Mouse (Mus musculus) limb, embryonic 10.5 days (tissue): ENCODE measurements around the gene Slc38a4. TPM values are rescaled to one million over a fixed set of nuclear protein-coding genes. Genes with fewer than 3 reads are reported as not detected.
A peak's percentile ranks its signal among the peaks of the same experiment; 100 is the strongest.

Source experiments
- DNase-seq: peaks from one replicate; pipeline ENCODE4 v3.0.0-alpha.2; 2017; ENCODE audit warnings: low spot score
- H3K27ac ChIP-seq: fragments of 300-500 bp; sonication (generic); 2 replicates; pipeline ENCODE4 v1.5.1; 2016; ENCODE audit warnings: mild to moderate bottlenecking
- H3K27me3 ChIP-seq: fragments of 300-500 bp; sonication (generic); 2 replicates; pipeline ENCODE4 v1.6.1; 2016; ENCODE audit warnings: low read depth, mild to moderate bottlenecking; ENCODE audit not compliant: poor library complexity, severe bottlenecking
- H3K36me3 ChIP-seq: fragments of 300-500 bp; sonication (generic); 2 replicates; pipeline ENCODE4 v1.6.1; 2016; ENCODE audit warnings: mild to moderate bottlenecking, moderate library complexity
- H3K4me1 ChIP-seq: fragments of 300-500 bp; sonication (generic); 2 replicates; pipeline ENCODE4 v1.6.1; 2016
- H3K4me3 ChIP-seq: fragments of 300-500 bp; sonication (generic); 2 replicates; pipeline ENCODE4 v1.5.1; 2016; ENCODE audit warnings: mild to moderate bottlenecking, moderate library complexity
- H3K9me3 ChIP-seq: fragments of 300-500 bp; sonication (generic); replicated peaks from 2 replicates; pipeline ENCODE4 v1.6.1; 2016; ENCODE audit warnings: mild to moderate bottlenecking
- WGBS: fragments of 180-500 bp; shearing (Covaris S2); methylation state at CpG from one replicate; pipeline ENCODE4 v1.1.7; 2016; 5-methylcytosine and 5-hydroxymethylcytosine counted together
- polyA plus RNA-seq: library from polyadenylated mRNA; unstranded; fragments of >200 nt; fragmentation: Nextera tagmentation; extraction: Ambion mirVana; gene quantifications from 2 replicates; pipeline ENCODE4 v1.2.1, GENCODE M21; 2016

The Slc38a4 gene
- polyA plus RNA-seq, 1 experiment from 2014 or later, result 77.5 TPM

GRCm38 (mm10) chr15:96968741-96969140, 87.0 kb downstream of the Slc38a4 start:
- H3K27me3 ChIP-seq, result no peaks in the 10 kb centered on the region
- no peaks in the 10 kb centered on the region for H3K9me3 ChIP-seq
- no peaks in the 10 kb centered on the region for H3K36me3 ChIP-seq
- H3K4me3 ChIP-seq, result no peak overlapping the region
- no peak for DNase-seq
- H3K27ac ChIP-seq, result no peak overlapping the region
- WGBS, result 92% methylated on average over 11 of the region's 11 CpGs
- H3K4me1 ChIP-seq, result peaks cover 13% of the 10 kb centered on the region

GRCm38 (mm10) chr15:96966326-96966725, 89.4 kb downstream of the Slc38a4 start:
- 94% methylated on average over 3 of the region's 3 CpGs for WGBS
- Histone ChIP-seq H3K4me1 (peaks cover 18% of the 10 kb centered on the region), H3K9me3 (no peaks in the 10 kb centered on the region), H3K4me3 (no peak overlapping the region), H3K27me3 (no peaks in the 10 kb centered on the region), H3K36me3 (no peaks in the 10 kb centered on the region), H3K27ac (no peak overlapping the region)
- no peak for DNase-seq

DNA sequence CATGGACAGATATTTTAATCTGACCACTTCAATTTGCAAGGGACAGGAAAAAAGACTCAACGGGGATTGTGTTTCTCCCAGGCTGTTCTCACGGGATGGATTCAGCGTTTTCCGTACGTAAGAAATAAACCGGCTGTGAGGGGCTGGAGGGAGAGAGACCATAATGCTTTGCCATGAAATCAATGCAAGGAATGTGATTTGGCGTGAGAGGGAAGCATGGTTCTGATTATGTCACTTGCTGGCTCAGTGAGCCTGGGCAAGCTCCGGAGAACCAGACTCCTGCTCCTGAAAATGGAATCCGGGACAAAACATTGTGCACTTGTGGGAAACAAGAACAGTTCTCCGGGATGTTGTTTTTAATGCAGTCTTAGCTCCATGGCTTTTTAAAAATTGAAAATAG, 92.0 kb downstream of the Slc38a4 start:
- DNase-seq, result no peak
- no peaks in the 10 kb centered on the region for H3K9me3 ChIP-seq
- WGBS, result 73% methylated on average over 10 of the region's 10 CpGs
- no peaks in the 10 kb centered on the region for H3K36me3 ChIP-seq
- H3K27ac ChIP-seq, result peak overlapping the region; percentile 42
- H3K4me1 ChIP-seq, result peaks cover 6% of the 10 kb centered on the region; the same call in 1 of the 2 replicates
- no peaks in the 10 kb centered on the region for H3K27me3 ChIP-seq
- no peak overlapping the region for H3K4me3 ChIP-seq

GRCm38 (mm10) chr15:96963318-96963717, 92.4 kb downstream of the Slc38a4 start:
- Histone ChIP-seq H3K36me3 (no peaks in the 10 kb centered on the region), H3K27ac (peak overlapping the region; percentile 42), H3K9me3 (no peaks in the 10 kb centered on the region), H3K4me3 (no peak overlapping the region), H3K27me3 (no peaks in the 10 kb centered on the region), H3K4me1 (peaks cover 6% of the 10 kb centered on the region; the same call in 1 of the 2 replicates)
- DNase-seq, result no peak
- WGBS, result 91% methylated on average over 8 of the region's 8 CpGs

- H3K9me3 ChIP-seq, result no peaks in the 10 kb centered on the region
- peaks cover 6% of the 10 kb centered on the region; the same call in 1 of the 2 replicates for H3K4me1 ChIP-seq
- no peak overlapping the region for H3K27ac ChIP-seq
- no peaks in the 10 kb centered on the region for H3K36me3 ChIP-seq
- H3K4me3 ChIP-seq, result no peak overlapping the region
- no peak for DNase-seq
- 96% methylated on average over 11 of the region's 11 CpGs for whole genome bisulfite sequencing
- no peaks in the 10 kb centered on the region for H3K27me3 ChIP-seq
Observed at GRCm38 (mm10) chr15:96960343-96960742, 95.4 kb downstream of the Slc38a4 start.

DNA sequence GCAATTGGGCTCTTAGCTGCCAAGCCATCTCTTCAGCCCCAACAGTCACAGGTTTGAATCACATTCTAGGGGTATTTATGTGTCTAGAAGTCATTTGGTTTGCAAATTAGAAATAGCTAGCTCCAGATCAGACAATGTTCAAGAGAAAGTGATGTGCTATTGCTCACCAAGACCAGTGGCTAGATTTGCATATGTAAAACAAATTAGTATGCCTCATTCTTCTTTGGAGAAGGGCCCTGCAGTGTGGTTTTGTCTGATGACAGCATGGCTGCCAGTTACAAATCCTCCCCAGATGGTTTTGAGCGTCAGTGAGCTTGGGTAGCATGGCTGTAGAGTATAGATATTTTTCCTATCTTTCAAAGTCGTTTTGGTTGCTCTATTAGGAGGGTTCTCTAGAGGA, 96.5 kb downstream of the Slc38a4 start:
- H3K4me3 ChIP-seq, result no peak overlapping the region
- no peaks in the 10 kb centered on the region for H3K27me3 ChIP-seq
- H3K4me1 ChIP-seq, result peaks cover 6% of the 10 kb centered on the region; the same call in 1 of the 2 replicates
- H3K36me3 ChIP-seq, result no peaks in the 10 kb centered on the region
- no peak for DNase-seq
- H3K9me3 ChIP-seq, result no peaks in the 10 kb centered on the region
- H3K27ac ChIP-seq, result no peak overlapping the region
- 79% methylated on average over 2 of the region's 2 CpGs for WGBS

DNA sequence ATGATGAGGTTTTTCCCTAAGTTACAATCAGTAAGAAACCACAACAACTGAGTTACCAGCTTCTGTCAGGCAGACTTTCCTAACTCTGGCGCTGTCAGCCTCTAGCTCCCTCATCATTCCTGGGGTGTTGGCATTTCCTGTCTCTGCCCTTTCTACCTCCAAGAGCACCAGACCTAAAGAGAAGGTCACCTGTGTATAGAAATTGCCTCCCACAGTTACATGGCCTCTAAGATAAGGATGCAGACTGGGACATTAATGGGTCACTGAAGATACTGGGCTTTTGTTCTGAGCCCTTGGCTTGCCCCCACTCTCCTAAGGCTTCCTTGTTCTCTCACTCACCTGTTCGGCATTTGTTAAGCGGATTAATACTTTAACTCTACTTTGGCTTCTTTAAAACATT, 99.1 kb downstream of the Slc38a4 start:
- no peak overlapping the region for H3K4me3 ChIP-seq
- WGBS, result 94% methylated on average over 3 of the region's 3 CpGs
- H3K27me3 ChIP-seq, result no peaks in the 10 kb centered on the region
- no peaks in the 10 kb centered on the region for H3K9me3 ChIP-seq
- H3K4me1 ChIP-seq, result peaks cover 11% of the 10 kb centered on the region
- H3K27ac ChIP-seq, result no peak overlapping the region
- DNase-seq, result no peak
- no peaks in the 10 kb centered on the region for H3K36me3 ChIP-seq

- DNase-seq, result no peak
- H3K27ac ChIP-seq, result no peak overlapping the region
- peaks cover 11% of the 10 kb centered on the region for H3K4me1 ChIP-seq
- no peak overlapping the region for H3K4me3 ChIP-seq
- WGBS, result 90% methylated on average over 6 of the region's 6 CpGs
- no peaks in the 10 kb centered on the region for H3K9me3 ChIP-seq
- no peaks in the 10 kb centered on the region for H3K27me3 ChIP-seq
- no peaks in the 10 kb centered on the region for H3K36me3 ChIP-seq
Observed at GRCm38 (mm10) chr15:96954389-96954788, 101.4 kb downstream of the Slc38a4 start.

DNA sequence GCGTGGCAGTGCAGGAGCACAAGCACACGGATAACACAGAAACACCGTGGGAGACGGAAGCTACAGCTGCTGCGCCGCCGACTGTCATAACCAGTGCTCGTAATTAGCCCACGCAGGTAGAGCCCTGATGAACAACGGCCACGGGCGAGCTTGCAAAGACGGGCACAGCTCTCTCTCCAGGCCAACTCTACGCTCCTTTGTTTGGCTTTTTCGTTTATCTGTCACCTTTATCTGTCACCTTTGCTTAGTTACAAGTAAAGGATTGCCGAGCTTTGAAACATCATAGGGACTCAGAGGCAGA, 101.9 kb downstream of the Slc38a4 start:
- no peaks in the 10 kb centered on the region for H3K27me3 ChIP-seq
- H3K9me3 ChIP-seq, result no peaks in the 10 kb centered on the region
- H3K4me3 ChIP-seq, result peak overlapping the region; percentile 40
- DNase-seq, result no peak
- H3K36me3 ChIP-seq, result no peaks in the 10 kb centered on the region
- peak overlapping the region; percentile 81 for H3K27ac ChIP-seq
- H3K4me1 ChIP-seq, result peaks cover 11% of the 10 kb centered on the region
- WGBS, result 64% methylated on average over 16 of the region's 16 CpGs

DNA sequence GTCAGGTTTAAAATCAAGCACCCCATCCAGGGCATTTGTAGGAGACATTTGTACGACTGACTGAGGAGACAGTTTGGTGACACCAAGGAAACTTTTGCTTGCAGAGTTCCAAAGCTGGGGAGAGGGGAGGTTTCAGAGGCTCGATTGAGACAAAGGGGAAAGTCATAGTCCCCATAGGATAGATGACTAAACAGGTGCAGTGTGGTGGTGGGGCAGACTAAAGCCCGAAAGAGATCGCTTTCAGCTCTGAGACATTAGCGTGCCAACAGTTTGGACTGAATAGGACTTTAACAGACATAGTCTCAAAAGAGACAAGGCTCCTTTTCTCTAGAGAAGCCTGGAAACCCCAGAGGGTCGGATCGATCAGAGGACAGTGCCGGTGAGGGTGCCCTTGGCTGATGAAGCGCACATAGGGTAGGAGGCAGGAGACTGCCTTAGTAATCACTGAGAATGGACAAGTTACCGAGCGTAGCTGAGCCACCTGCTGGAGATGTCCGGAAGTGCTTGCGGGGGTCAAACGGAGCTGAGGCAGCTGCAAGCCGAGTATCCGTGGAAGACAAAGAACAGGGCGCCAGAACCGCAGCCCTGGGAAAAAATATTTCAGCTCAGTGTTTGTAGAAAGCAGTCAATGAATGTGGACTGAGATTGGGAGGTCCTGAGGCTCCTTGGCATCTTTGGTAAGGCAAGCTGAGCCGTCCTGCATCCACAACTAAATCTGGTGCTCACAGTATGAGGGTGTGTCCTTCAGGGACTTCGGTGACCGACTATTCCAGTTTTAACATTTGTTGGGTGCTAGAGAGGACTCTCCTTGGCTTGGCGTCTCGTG, 102.4 kb downstream of the Slc38a4 start:
- peak; percentile 88 for DNase-seq
- Histone ChIP-seq H3K36me3 (no peaks in the 10 kb centered on the region), H3K9me3 (no peaks in the 10 kb centered on the region), H3K27me3 (no peaks in the 10 kb centered on the region), H3K27ac (peak overlapping the region; percentile 81), H3K4me3 (peak overlapping the region; percentile 40), H3K4me1 (peaks cover 11% of the 10 kb centered on the region)
- WGBS, result 34% methylated on average over 23 of the region's 23 CpGs

DNA sequence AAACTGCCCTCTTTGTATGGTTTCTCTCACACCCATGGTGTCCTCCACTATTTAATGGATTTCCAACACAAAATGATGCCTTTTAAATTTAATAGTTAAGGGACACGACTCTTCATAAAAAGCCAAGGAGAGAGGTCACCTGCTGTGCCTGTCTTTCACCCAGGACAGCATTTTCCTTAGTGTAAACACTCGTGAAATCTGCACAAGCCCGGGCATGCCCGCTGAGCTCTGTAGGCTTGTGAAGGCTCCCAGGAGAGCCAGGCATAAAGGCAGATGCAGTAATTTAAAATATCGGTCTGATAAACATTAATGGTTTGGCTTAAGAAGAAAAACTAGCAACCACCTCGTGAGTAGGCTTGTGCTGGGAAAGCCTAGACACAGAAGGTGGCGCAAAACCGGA, 103.3 kb downstream of the Slc38a4 start:
- peaks cover 11% of the 10 kb centered on the region for H3K4me1 ChIP-seq
- H3K36me3 ChIP-seq, result no peaks in the 10 kb centered on the region
- H3K4me3 ChIP-seq, result no peak overlapping the region
- H3K9me3 ChIP-seq, result no peaks in the 10 kb centered on the region
- H3K27me3 ChIP-seq, result no peaks in the 10 kb centered on the region
- no peak overlapping the region for H3K27ac ChIP-seq
- no peak for DNase-seq
- WGBS, result 70% methylated on average over 8 of the region's 8 CpGs

- H3K27me3 ChIP-seq, result no peaks in the 10 kb centered on the region
- DNase-seq, result no peak
- no peaks in the 10 kb centered on the region for H3K9me3 ChIP-seq
- no peak overlapping the region for H3K4me3 ChIP-seq
- 61% methylated on average over 5 of the region's 5 CpGs for WGBS
- peaks cover 11% of the 10 kb centered on the region for H3K4me1 ChIP-seq
- no peaks in the 10 kb centered on the region for H3K36me3 ChIP-seq
- H3K27ac ChIP-seq, result no peak overlapping the region
Observed at GRCm38 (mm10) chr15:96951783-96952182, 104.0 kb downstream of the Slc38a4 start.

DNA sequence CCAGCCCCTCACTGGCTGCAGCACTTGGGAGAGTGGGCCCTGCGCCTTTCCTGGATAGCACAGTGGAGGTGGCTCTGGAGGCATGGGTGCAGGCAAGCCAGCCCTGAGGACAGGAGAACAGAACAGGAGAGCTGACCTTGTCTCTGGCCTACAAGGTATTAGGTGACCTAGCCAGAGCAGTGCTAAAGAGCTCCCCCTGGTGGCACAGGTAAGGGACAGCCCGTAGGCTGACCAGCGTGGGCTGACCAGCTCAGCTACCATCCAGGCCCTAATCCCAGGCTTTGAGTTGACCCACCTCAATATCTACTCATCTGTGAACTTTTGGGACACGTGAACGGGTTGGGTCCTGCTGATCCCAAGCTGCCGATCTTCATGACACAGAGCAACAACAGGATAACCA, 107.3 kb downstream of the Slc38a4 start:
- 66% methylated on average over 6 of the region's 6 CpGs for WGBS
- Histone ChIP-seq H3K4me3 (no peak overlapping the region), H3K9me3 (no peaks in the 10 kb centered on the region), H3K4me1 (peaks cover 6% of the 10 kb centered on the region), H3K36me3 (no peaks in the 10 kb centered on the region), H3K27ac (no peak overlapping the region), H3K27me3 (no peaks in the 10 kb centered on the region)
- peak; percentile 54 for DNase-seq
